Mouse (Mus musculus) kidney, postnatal 25 days (tissue): ENCODE data around the gene Ifna15.
"Not testable (repeated sequence)": the region's sequence is repeated elsewhere in the genome, so short reads cannot be mapped to it uniquely, and the experiment has no call there.

Experiments
- DNase-seq, 2 experiments: peaks; one replicate each; pipeline ENCODE4 v3.0.0; 2021; ENCODE audit warnings: mixed read lengths in 2 of 2

Ifna15 gene

DNA sequence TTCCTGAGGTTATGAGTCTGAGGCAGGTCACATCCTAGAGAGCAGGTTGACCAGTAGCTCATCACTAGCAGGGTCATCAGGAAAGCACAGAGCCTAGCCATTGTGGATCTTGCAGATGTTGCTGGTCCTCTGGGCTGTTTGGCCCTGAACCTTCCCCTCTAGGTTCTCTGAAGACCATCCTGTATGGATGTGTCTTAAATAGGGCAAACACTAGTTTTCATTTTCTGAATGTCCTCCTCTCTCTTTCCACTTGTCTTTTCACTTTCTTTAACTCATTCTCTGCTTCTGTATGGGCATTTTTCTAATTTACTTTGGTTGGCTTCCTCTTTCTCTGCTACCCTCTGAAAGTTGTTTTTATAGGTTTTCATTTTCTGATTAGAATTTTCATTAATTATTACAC is at the start of gene Ifna15:
Ifna15 (minus strand) TSS at position 101 of the 400 bp plus-strand sequence.
- not testable (repeated sequence) for DNase-seq

DNA sequence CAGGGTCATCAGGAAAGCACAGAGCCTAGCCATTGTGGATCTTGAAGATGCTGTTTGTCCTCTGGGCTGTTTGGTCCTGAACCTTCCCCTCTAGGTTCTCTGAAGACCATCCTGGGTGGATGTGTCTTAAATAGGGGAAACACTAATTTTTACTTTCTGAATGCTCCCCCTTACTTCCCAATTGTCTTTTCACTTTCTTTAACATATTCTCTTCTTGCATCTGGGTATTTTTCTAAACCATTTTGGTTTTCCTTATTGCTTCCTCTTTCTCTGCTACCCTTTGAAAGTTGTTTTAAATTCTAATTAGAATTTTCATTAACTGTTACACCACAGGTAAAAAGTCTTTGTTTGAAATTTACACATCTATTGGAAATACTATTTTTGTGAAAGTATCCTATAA is 45.2 kb upstream of the Ifna15 start, which contains the start of gene Ifna12:
Ifna12 (minus strand) TSS at position 101 of the 400 bp plus-strand sequence.
- no peak for DNase-seq

DNA sequence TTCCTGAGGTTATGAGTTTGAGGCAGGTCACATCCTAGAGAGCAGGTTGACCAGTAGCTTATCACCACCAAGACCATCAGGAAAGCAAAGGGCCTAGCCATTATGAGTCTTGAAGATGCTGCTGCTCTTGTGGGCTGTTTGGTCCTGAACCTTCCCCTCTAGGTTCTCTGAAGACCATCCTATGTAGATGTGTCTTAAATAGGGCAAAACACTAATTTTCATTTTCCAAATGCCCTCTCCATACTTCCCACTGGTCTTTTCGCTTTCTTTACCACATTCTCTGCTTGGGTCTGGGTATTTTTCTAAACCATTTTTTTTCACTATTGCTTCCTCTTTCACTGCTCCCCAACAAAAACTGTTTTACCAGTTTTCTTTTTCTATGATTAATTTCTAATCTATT is 34.2 kb upstream of the Ifna15 start, which contains the start of gene Ifna9:
Ifna9 (minus strand) TSS at position 101 of the 400 bp plus-strand sequence.
- DNase-seq = no peak

DNA sequence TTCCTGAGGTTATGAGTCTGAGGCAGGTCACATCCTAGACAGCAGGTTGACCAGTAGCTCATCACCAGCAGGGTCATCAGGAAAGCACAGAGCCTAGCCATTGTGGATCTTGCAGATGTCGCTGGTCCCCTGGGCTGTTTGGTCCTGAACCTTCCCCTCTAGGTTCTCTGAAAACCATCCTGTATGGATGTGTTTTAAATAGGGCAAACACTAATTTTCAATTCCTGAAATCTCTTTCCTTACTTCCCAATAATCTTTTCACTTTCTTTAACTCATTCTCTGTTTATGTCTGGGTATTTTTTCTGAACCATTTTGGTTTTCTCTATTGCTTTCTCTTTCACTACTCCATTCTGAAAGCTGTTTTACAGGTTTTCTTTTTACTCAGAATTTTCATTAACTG is 13.7 kb upstream of the Ifna15 start, which contains the start of gene Ifna14:
Ifna14 (minus strand) TSS at position 101 of the 400 bp plus-strand sequence.
- DNase-seq = no peak

DNA sequence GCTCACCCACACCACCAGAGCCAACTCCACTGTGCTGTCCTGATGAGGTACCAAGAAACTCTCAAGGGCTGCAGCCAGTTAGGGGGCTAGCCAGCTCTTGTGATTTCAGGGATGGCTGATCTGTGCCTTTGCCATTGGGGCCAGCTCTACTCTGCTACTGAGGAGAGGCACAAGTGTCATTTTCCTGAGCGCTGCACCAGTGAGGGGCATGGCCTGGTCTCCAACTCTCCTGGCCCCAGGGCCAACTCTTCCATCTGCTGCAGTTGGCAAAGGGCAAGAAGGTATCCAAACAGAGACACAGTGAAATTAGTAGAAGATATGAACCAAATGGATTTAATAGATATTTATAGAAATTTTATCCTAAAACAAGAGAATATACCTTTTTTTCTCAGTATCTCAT is 3.7 kb upstream of the Ifna15 start:
- no peak for DNase-seq

DNA sequence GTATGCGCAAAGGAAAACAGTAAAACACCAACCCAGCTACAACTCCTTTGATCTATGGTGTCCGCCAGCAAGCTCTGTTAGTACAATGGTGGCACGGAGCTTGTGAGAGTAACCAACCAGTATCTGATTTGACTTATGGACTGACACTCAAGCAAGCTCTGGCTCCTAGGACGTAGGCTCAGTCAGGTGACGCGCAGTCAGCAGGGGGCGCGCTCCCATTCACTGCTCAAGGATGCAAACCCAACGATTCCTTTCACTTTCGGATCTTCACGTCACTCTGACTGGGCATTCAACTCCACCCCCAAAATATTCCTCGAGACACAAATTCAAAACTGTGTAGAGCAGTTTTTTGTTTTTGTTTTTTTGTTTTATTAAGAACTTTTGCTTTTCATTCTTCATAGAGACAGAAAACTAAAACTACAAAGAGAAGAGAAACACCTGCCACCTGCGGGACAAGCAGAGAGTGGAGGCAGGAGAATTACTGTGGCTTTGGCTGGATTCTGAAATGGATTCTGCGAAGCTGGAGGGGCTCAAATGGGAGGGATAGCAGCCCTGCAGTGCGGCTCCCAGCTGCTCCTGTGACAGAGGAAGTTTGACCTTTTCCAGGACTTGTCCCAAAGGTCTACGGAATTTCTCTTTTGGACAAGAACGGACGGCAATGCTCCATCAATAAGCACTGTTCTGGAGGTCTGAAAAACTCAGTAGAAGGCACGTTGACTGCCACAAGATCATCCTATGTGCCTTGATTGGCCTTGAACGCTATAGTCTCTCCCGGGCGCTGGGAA is 7.7 kb downstream of the Ifna15 start:
- DNase-seq = peak; percentile 85 to 89

DNA sequence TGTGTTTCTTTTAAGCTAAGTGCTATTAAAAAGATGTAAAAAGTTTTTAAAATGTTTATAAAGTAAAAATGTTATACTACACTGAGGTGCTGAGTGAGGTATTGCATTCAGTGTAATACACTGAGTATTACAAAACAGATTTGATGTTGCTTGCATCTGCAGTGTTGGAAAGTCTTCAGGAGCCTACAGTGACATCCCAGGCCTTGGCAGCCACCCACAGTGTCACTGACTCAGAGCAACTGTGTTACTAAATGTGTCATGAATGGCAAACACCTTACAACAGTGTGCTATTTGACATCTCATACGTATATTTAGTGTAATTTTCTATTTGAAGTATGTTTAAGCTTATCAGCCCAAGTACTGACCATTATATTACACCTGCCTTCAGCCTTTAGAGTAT is 10.1 kb downstream of the Ifna15 start:
- no peak for DNase-seq

DNA sequence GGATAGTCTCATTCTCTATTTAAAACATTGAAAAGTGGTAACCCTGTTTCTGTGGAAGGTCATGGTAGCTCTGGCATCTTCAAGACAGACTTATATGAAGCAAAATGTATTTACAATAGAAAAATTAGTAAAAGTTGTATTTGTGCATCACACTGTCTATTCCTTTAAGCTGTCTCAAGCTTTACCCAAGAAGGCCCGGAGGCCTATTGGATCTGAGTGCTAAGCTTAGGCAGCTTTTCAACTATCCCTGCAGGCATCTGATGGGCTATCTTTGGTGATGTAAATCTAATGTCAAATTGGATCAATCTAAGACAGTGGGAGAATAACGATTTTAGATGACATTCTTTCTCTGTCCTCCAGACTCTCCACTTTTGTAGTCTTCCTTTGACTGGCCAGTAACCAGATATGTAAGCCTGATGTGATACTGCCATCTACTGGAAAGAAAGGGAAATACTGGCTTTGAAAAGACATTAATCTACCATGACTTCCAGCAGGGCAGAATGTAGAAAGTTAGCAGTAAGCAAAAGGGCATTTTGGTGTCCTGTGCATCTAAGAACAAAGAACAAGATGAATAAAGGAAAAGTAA is 14.3 kb downstream of the Ifna15 start:
- no peak for DNase-seq

DNA sequence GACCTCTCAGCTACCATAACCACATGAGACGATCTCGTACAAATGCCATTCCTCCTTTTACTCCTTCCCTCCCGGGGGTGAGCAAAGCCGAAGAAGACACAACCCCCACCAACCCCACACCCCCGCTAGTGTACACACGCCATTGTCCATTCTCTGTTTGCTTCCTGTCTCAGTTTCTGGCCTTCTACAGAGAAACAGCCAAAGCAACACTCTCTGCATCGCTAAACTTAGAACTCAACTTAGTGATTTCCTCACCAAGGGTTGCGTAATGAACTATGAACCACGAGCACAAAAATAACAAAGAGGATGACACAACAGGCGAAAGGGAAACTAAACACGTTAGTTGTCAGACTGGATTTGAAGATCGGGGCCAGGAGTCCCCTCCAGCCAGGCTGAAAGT is 20.7 kb downstream of the Ifna15 start:
- no peak for DNase-seq

DNA sequence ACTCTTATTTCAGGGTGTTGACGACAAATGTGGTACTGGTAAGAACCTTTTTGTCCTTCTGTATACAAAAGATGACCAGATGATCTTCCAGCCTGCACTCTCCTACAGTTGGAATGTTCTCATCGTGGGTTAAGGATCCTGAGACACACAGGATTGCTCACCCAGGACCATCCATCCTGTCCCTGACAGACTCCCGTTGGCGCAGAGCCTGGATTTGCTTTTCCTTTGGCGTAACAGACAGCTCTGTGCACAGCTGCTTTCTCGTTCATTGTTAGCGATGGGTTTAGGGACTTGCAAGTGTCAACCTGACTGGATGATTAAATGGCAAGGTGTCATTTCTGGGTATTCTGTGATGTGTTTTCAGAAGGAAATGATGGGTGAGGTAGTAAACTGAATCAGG is 21.4 kb downstream of the Ifna15 start:
- DNase-seq = peak; percentile 49 to 62

DNA sequence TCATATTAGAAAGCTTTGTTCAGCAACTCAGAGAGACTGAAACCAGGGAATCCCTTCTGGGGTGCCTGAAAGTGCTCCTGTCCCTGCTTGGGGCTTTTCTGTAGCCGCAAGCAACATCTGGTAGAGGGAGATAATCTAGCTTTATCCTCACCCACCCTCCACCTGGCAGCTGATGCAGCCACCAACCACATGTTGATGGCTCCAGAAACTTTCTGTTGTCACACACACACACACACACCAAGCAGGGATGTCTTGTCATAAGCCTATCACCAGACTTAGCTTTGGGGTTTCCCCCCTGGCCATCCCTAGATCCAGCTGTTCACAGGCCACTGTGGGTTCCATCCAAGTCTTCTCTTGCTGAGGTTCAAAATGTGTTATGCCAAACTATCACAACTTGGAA is 22.3 kb downstream of the Ifna15 start:
- DNase-seq = no peak

DNA sequence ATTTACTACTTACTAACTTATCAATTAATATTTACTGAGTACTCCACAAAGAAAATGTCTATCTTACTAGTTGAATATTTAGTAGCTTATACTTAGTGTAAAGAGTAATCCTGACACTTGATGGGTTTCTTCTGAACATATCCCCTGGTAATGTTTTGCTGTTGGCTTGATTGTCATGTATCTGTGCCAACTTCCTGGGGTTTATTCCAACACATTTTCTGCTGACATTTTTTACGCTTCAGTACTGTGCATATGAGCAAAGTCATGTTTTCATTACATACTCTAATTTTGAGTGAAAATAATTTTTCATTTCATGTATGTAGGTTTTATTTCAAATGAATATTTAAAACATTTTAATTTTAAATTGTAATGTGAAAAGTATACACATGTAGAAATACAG is 23.1 kb downstream of the Ifna15 start:
- DNase-seq = no peak

DNA sequence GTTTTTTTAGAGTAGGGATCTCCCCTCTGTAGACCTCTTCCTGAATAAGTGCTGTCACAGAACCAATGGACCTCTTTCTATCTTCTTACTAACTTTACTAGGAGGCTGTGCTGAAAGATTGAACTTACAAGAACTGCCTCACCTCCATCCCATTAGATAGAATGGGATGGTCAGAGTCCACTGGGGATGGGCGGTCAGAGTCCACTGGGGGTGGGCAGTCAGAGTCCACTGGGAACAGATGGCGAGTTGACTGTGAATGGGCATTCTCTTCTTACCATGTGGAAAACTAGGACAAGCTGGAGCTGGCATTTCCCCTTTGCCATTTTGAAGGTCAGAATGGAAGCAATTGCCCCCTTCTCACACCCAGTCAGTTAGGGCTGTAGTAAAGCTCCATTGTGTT is 24.5 kb downstream of the Ifna15 start:
- DNase-seq = peak; percentile 52 to 69

DNA sequence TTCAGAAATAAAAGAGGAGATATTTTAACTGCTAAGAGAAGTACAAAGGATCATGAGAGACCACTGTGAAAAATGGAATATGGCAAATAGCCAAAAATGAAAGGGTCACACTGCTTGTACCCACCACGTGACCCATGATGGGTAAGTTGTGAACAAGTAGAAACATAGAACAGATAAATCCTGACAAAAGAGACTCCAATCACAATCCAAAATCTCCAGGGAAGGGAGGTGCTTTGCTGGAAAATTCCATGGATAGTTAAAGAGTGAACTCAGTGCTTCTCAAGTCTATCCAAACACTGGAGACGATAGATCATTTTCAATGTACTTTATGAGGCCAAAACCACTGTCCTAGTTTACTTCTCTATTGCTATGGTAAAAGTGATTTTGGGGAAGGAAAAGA is 27.2 kb downstream of the Ifna15 start:
- no peak for DNase-seq

DNA sequence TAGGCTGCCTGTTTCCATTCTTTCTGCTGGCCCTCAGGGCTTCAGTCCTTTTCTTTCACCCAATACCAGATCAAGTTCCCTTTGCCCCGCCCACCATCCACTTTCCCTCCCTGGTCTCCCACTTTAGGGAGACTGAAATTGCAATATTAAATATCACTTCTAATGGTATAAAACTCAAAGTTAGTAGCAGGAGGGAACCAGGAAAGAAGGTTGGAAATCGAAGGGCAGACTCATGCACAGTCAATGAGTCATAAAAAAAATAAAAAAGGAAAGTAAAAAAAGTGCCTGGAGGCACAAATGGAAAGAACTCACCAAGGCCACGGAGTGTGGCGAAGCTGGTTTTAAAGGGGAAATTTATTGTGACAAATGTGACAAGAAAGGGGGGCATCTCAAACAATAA is 27.8 kb downstream of the Ifna15 start:
- no peak for DNase-seq

DNA sequence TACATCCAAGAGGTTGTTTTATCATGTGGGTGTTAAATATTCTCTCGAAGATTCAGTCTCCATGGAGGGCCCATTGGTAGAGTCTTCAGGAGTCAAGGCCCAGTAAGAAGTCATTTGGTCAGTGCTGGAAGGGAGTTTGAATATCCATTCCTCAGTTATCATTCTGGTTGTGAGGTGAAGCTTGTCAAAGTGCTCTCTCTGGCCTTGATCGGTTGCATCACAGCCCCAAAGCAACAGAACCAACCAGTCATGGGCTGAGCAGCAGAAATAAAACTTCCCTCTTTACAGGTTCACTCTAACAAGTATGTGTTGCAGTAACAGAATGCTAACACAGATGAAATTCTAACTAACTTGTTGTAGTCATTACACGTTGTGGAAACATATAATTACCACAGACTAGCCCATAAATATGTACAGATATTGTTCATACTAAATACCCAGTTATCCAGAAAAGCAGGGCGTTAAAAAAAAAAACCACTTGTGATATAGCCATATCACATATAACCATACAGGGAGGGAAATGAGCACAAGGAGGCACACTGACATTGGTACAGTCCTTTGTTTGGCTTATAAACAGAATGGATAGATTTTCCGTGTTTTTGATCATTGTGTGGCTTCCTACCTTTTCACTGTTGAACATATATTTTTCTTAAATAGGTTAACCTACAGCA is 31.5 kb downstream of the Ifna15 start:
- no peak for DNase-seq

DNA sequence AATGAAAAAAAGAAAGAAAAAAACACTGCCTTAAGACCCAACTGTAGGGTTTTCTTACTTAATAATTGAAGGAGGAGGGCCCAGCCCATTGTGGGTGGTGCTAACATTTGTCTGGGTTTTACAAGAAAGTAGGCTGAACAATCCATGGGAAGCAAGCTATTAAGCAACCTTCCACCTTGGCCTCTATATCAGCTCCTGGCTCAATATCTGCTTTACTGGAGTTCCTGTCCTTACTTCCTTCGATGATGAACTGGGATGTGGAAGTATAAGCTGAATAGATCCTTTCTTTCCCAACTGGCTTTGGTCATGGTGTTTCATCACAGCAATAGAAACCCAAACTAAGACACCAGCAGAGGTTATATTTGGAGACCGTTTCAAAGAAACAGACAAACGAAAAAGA is 32.7 kb downstream of the Ifna15 start:
- no peak for DNase-seq

DNA sequence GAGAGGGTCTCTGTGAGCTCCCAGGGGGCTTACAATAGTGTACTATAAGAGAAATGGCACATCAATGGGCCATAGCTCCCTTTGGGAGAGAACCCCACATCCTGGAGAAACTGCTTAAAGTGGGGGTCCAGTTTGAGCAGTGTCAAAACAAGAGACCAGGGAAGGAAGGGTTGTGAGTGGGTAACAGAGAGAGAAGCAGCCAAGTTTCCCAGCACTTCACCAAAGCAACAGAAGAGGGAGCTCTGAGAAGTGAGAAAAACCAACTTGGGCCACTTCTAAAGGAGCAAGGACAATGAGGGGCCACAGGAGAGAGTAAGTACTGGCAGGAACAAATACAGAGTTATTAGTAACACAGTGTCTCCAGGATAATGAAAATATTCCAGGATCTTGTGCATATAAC is 34.8 kb downstream of the Ifna15 start:
- peak in 1 of 2 experiments; percentile 52 for DNase-seq

DNA sequence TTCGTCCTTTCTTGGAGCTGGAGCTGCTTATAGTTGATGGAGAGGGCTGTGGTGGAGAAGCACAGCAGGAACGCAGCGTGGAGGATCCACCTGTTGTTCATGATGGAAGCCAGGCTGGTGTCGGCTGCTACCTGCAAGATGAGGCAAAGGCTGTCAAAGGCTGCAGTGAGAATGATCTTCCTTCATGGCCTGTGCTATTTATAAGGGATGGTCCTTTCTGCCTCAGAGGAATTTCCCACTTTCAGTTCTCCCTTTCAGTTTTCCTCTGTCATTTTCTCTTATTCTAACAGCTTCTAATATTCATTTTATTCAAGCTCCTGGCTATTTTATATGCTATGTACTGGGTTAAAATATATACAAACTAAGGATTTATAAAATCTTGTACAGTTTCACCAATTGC is 35.4 kb downstream of the Ifna15 start, which contains the start of gene Ifnb1:
Ifnb1 (minus strand) TSS at position 101 of the 400 bp plus-strand sequence.
- no peak for DNase-seq

DNA sequence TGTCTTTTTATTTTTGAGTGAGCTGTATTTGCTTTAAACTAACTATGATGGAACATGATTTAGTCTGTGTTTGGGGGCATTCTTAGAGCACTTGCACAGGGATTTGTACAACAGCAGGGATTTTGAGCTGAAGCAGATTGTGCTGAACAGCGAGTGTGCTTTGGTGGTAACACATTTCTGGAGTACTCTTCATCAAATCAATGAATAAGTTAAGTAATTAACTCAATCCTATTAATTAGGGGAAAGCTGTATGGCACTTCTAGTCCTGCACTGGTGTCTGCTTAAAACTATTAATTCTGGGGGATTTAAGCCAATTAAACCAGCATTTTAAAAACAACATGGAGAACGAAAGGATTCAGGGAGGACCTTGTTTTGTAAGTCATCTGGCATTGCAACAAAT is 40.1 kb downstream of the Ifna15 start:
- DNase-seq = no peak

DNA sequence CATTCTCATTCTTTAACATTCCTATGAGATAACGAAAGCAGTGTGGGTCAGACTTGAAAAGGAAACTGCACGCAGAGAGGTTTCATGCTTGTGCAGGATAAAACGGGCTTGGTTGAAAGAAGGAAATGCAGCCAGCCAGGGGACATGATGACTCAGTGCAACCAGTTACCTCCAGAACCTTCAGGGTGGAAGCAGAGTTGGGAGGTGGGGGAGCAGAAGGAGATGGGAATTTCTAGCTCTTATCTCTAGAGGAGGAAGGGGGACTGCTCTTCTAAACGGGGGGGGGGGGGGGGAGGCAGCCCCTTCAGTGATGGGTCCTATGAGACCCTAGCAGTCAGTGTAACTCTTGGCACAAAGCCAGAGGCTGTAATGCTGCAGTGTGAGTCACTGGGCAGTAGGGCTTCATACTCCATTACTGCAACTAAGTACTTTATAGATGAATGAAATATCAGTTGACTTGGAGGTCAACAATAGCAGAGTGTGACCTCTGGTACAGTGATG is 42.3 kb downstream of the Ifna15 start:
- DNase-seq = peak; percentile 46 to 69

DNA sequence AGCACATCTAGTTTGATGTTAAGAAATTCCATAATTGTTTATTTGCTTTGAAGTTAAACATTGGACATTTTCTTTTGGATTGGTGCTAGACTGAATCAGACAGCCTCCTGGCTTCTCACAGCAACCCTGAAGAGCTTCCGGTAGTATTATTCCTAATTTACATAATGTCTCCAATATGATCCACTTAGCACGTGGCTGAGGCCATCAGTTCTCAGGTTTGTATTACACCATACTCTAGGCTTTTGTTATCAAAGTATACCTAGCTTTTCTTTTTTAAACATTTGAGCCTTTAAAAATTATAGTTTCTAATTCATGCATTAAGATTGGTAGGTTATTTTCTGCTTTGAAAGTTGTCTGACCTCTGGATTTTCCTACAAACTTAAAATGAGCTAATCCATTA is 42.8 kb downstream of the Ifna15 start:
- DNase-seq = no peak

DNA sequence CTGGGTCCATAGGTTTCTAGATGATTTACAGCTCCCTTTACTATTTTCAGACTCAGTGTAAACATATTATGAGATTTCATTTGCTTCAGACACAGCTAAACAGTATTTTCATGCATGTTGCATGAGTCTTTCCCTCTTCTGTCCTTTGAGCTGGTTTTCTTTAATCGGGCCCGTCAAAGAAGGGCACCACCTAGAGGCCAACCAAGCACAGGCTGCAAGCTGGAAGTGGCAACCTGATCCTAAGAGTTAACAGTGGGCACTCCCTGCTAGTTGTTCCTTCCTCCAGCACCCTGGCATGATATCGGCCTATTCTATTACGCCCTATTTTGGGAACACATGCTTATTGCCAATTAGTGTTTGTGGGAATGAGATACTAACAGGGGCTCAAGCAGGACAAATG is 43.6 kb downstream of the Ifna15 start:
- peak; percentile 48 to 74 for DNase-seq

DNA sequence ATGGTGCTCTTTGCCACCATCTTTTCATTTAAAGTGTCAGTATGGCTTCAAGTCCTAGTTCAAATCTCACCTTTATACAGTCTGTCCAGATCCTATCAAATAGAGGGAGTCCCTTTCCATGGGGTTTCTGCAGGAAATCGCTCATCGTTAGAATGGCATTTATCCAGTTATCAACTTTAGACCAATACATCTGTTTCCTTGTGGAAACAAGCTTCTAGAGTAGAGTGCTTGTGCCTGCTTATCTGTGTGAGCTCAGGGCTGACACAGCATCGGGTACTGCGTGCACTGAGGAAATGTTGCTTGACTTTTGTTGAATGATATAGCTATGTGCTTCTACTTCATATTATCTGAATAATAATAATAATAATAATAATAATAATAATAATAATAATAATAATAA is 44.3 kb downstream of the Ifna15 start:
- DNase-seq = no peak
